In genomic region chr13:54692711-54693557, GRCm38 (mm10) we compare ENCODE assay signal across 8 mouse cellular contexts. TPM values are rescaled to one million over a fixed set of nuclear protein-coding genes. Genes with fewer than 3 reads are reported as not detected.
DNase-seq lines count a peak whose midpoint lies in the region; ATAC-seq and TF ChIP-seq lines count a peak whose summit lies in the region.
"Had no signal": no experiment of that assay in that cellular context is flagged by ENCODE, and none has a peak within 500 bp of the region (broad histone marks: within the 10 kb centered on the region; RNA-seq: fewer than 3 reads in every experiment).

No protein-coding gene starts in this region.

- peaks cover 51% of the 10 kb centered on the region for H3K79me2 ChIP-seq in myocyte (ENCODE audit: control insufficient read depth, insufficient read depth)

- H3K4me2 ChIP-seq in lung, postnatal 0 days (replicated peaks; ENCODE audit: low read depth, low read length): peak overlapping the region; percentile 82
- H3K4me2 ChIP-seq in embryonic facial prominence, embryonic 14.5 days (ENCODE audit: low read depth, low read length): peak overlapping the region; percentile 93
- H3K4me2 ChIP-seq in intestine, embryonic 14.5 days (ENCODE audit: low read length): peak overlapping the region; percentile 95
- peak overlapping the region; percentile 99 for H3K4me2 ChIP-seq in myocyte (ENCODE audit: low read depth)

- peak overlapping the region; percentile 95 for H3K4me3 ChIP-seq in lung, postnatal 0 days (ENCODE audit: low read depth, low read length)
- H3K4me3 ChIP-seq in embryonic facial prominence, embryonic 14.5 days (ENCODE audit: low read depth, low read length): peak overlapping the region; percentile 98
- peak overlapping the region; percentile 100 for H3K4me3 ChIP-seq in intestine, embryonic 14.5 days (ENCODE audit: low read depth, low read length)
- peak overlapping the region; percentile 88 for H3K4me3 ChIP-seq in myocyte

- peaks cover 16% of the 10 kb centered on the region; the same call in 1 of the 2 replicates for H3K4me1 ChIP-seq in lung, postnatal 0 days (ENCODE audit: insufficient read depth, low read depth, low read length)
- peaks cover 21% of the 10 kb centered on the region for H3K4me1 ChIP-seq in embryonic facial prominence, embryonic 14.5 days (ENCODE audit: control insufficient read depth, insufficient read depth, low read length)
- H3K4me1 ChIP-seq in intestine, embryonic 14.5 days (replicated peaks; ENCODE audit: control insufficient read depth, insufficient read depth, low read length): peaks cover 24% of the 10 kb centered on the region

- DNase-seq in lung, postnatal 0 days (ENCODE audit: low spot score): peak; percentile 24
- DNase-seq in lung, postnatal 4 days: no peak
- DNase-seq in embryonic facial prominence, embryonic 14.5 days (ENCODE audit: low spot score): no peak
- DNase-seq in intestine, embryonic 14.5 days (ENCODE audit: low spot score): no peak
- no peak for DNase-seq in MN1 (ENCODE audit: low spot score)
- DNase-seq in gastrocnemius, postnatal 25 days: no peak

- H3K9ac ChIP-seq in lung, postnatal 0 days (replicated peaks; ENCODE audit: low read depth): peak overlapping the region; percentile 93
- H3K9ac ChIP-seq in embryonic facial prominence, embryonic 14.5 days (ENCODE audit: low read depth, low read length): peak overlapping the region; percentile 94
- H3K9ac ChIP-seq in intestine, embryonic 14.5 days (ENCODE audit: low read length): peak overlapping the region; percentile 92

- H3ac ChIP-seq in myocyte (ENCODE audit: control insufficient read depth, insufficient read length): peak overlapping the region; percentile 80

- H3K36me3 ChIP-seq in lung, postnatal 0 days (ENCODE audit: insufficient read depth, low read length): no peaks in the 10 kb centered on the region
- no peaks in the 10 kb centered on the region for H3K36me3 ChIP-seq in embryonic facial prominence, embryonic 14.5 days (ENCODE audit: control insufficient read depth, insufficient read depth, low read length)
- no peaks in the 10 kb centered on the region for H3K36me3 ChIP-seq in intestine, embryonic 14.5 days (ENCODE audit: control insufficient read depth, insufficient read depth, low read length)
- no peaks in the 10 kb centered on the region for H3K36me3 ChIP-seq in myocyte (ENCODE audit: control insufficient read depth, insufficient read depth)

- no peak for ATAC-seq in lung, postnatal 0 days
- no peak for ATAC-seq in embryonic facial prominence, embryonic 14.5 days (ENCODE audit: low read depth)
- no peak for ATAC-seq in intestine, embryonic 14.5 days (replicated peaks; ENCODE audit: low FRiP score, low TSS enrichment, low read depth)

- no peaks in the 10 kb centered on the region for H3K27me3 ChIP-seq in lung, postnatal 0 days (replicated peaks; ENCODE audit: insufficient read depth, low read length)
- H3K27me3 ChIP-seq in embryonic facial prominence, embryonic 14.5 days (replicated peaks; ENCODE audit: control insufficient read depth, insufficient read depth, low read length): no peaks in the 10 kb centered on the region
- H3K27me3 ChIP-seq in intestine, embryonic 14.5 days (replicated peaks; ENCODE audit: control insufficient read depth, insufficient read depth, low read length): no peaks in the 10 kb centered on the region
- no peaks in the 10 kb centered on the region for H3K27me3 ChIP-seq in myocyte (ENCODE audit: control insufficient read depth, insufficient read depth, insufficient read length)

- no peak for TF ChIP-seq CTCF in lung, postnatal 0 days (IDR thresholded peaks at IDR 0.05)

- peak overlapping the region; percentile 94 for H3K27ac ChIP-seq in lung, postnatal 0 days (ENCODE audit: low read length)
- H3K27ac ChIP-seq in embryonic facial prominence, embryonic 14.5 days (replicated peaks; ENCODE audit: low read depth, low read length): peak overlapping the region; percentile 84
- H3K27ac ChIP-seq in intestine, embryonic 14.5 days (ENCODE audit: low read depth): peak overlapping the region; percentile 95

- no peak for TF ChIP-seq POLR2A in myocyte (IDR thresholded peaks at IDR 0.05; ENCODE audit: insufficient read length, low read depth)

- H3K9me3 ChIP-seq in lung, postnatal 0 days (ENCODE audit: low read length): no peaks in the 10 kb centered on the region
- no peaks in the 10 kb centered on the region for H3K9me3 ChIP-seq in embryonic facial prominence, embryonic 14.5 days (ENCODE audit: control insufficient read depth, low read length)
- H3K9me3 ChIP-seq in intestine, embryonic 14.5 days (ENCODE audit: control insufficient read depth, low read length): no peaks in the 10 kb centered on the region

- TF ChIP-seq EP300 in lung, postnatal 0 days (IDR thresholded peaks at IDR 0.05): no peak

- WGBS in lung, postnatal 0 days: 9% methylated on average over 21 of the region's 21 CpGs
- 13% methylated on average over 21 of the region's 21 CpGs for WGBS in embryonic facial prominence, embryonic 14.5 days
- WGBS in intestine, embryonic 14.5 days: 11% methylated on average over 21 of the region's 21 CpGs

TF ChIP-seq in myocyte, 11 proteins besides CTCF, POLR2A, EP300 and RAD21:
- TF ChIP-seq MYOD1 (IDR thresholded peaks at IDR 0.05; ENCODE audit: control insufficient read depth in 1 of 3, insufficient read length in 2 of 3, low read depth in 2 of 3) (no peak), TCF3 (IDR thresholded peaks at IDR 0.05; ENCODE audit: insufficient read length, low read depth) (no peak), CEBPB (IDR thresholded peaks at IDR 0.05; ENCODE audit: insufficient read depth, poor library complexity, severe bottlenecking) (no peak), E2F4 (IDR thresholded peaks at IDR 0.05; ENCODE audit: insufficient read depth) (no peak), POLR2AphosphoS2 (IDR thresholded peaks at IDR 0.05; ENCODE audit: insufficient read length, low read depth) (no peak), SRF (IDR thresholded peaks at IDR 0.05; ENCODE audit: control insufficient read depth, insufficient read length, low read depth) (peak; percentile 36)

RNA-seq across cellular contexts. Expression of gene Rnf44, which starts 0.8 kb away (rescaled TPM):
- polyA plus RNA-seq in lung, postnatal 0 days (2015; fragmentation: Nextera tagmentation; extraction: Ambion mirVana): 52.1 and 60.0 TPM in 2 replicates
- 50.1 and 56.9 TPM in 2 replicates for polyA plus RNA-seq in embryonic facial prominence, embryonic 14.5 days (2014; fragmentation: Nextera tagmentation; extraction: Ambion mirVana)
- 91.7 and 102 TPM in 2 replicates for polyA plus RNA-seq in intestine, embryonic 14.5 days (2014; fragmentation: Nextera tagmentation; extraction: Ambion mirVana)
- polyA plus RNA-seq in myocyte (2012; fragmentation: generic; extraction: Trizol): 43.7 TPM
- total RNA-seq in gastrocnemius, postnatal 25 days (2021): 10 to 100 TPM; 24.8 to 30.6 TPM

RNA-seq across cellular contexts. Expression of gene Cdhr2, which starts 8.3 kb away (rescaled TPM):
- polyA plus RNA-seq in lung, postnatal 0 days (2015; fragmentation: Nextera tagmentation; extraction: Ambion mirVana): not detected in 2 replicates
- 0.04 TPM in 1 of 2 replicates, not detected in the other for polyA plus RNA-seq in embryonic facial prominence, embryonic 14.5 days (2014; fragmentation: Nextera tagmentation; extraction: Ambion mirVana)
- polyA plus RNA-seq in intestine, embryonic 14.5 days (2014; fragmentation: Nextera tagmentation; extraction: Ambion mirVana): 8.9 and 11.8 TPM in 2 replicates
- polyA plus RNA-seq in myocyte (2012; fragmentation: generic; extraction: Trizol): not detected
- not detected for total RNA-seq in gastrocnemius, postnatal 25 days (2021)
- total RNA-seq: hematopoietic stem cell, adult 5-6 weeks had no signal

RNA-seq across cellular contexts. Expression of gene Gprin1, which starts 56.7 kb away (rescaled TPM):
- polyA plus RNA-seq in lung, postnatal 0 days (2015; fragmentation: Nextera tagmentation; extraction: Ambion mirVana): 0.04 TPM in 1 of 2 replicates, not detected in the other
- polyA plus RNA-seq in embryonic facial prominence, embryonic 14.5 days (2014; fragmentation: Nextera tagmentation; extraction: Ambion mirVana): 1.4 TPM in 2 replicates
- 0.60 and 0.81 TPM in 2 replicates for polyA plus RNA-seq in intestine, embryonic 14.5 days (2014; fragmentation: Nextera tagmentation; extraction: Ambion mirVana)
- polyA plus RNA-seq in myocyte (2012; fragmentation: generic; extraction: Trizol): 0.11 TPM
- not detected for total RNA-seq in gastrocnemius, postnatal 25 days (2021)
- total RNA-seq: hematopoietic stem cell, adult 5-6 weeks had no signal
